Mouse (Mus musculus) small intestine, adult 2 months (tissue): Measurements from ENCODE around the gene Acvr1. TPM values are rescaled to one million over a fixed set of nuclear protein-coding genes. Genes with fewer than 3 reads are reported as not detected.
A peak's percentile ranks its signal among the peaks of the same experiment; 100 is the strongest.

Experiments
- H3K27ac ChIP-seq: fragments of 200-500 bp; 2 replicates; pipeline ENCODE4 v1.5.1; 2012; ENCODE audit warnings: low read depth, low read length, control low read depth, inconsistent platforms; ENCODE audit not compliant: insufficient read depth
- H3K27me3 ChIP-seq: fragments of 200-500 bp; 2 replicates; pipeline ENCODE4 v1.6.1; 2012; ENCODE audit warnings: mild to moderate bottlenecking, moderate library complexity, low read length, inconsistent platforms; ENCODE audit not compliant: control insufficient read depth, insufficient read depth
- H3K36me3 ChIP-seq: fragments of 200-500 bp; 2 replicates; pipeline ENCODE4 v1.6.1; 2012; ENCODE audit warnings: mild to moderate bottlenecking, low read length, control low read depth, inconsistent platforms; ENCODE audit not compliant: control insufficient read depth, insufficient read depth
- H3K4me1 ChIP-seq: fragments of 200-500 bp; 2 replicates; pipeline ENCODE4 v1.6.1; 2012; ENCODE audit warnings: low read length, inconsistent platforms, mixed read lengths; ENCODE audit not compliant: control insufficient read depth, insufficient read depth, insufficient read length
- H3K4me3 ChIP-seq: fragments of 200-500 bp; 2 replicates; pipeline ENCODE4 v1.5.1; 2012; ENCODE audit warnings: low read depth, mild to moderate bottlenecking, control low read depth, inconsistent platforms, low read length, moderate library complexity
- CTCF ChIP-seq: fragments of 200-500 bp; IDR thresholded peaks from 2 replicates; pipeline ENCODE4 v1.5.1; 2012; ENCODE audit warnings: low read depth, mild to moderate bottlenecking, control low read depth, inconsistent platforms, low read length, moderate library complexity, mixed read lengths; ENCODE audit not compliant: insufficient replicate concordance, insufficient read length; ENCODE audit errors: extremely low read depth
- POLR2A ChIP-seq: fragments of 200-500 bp; IDR thresholded peaks from 2 replicates; pipeline ENCODE4 v1.6.1; 2012; ENCODE audit warnings: low read depth, mild to moderate bottlenecking, control low read depth, inconsistent platforms, low read length, moderate library complexity
- WGBS: fragments of 180-500 bp; shearing (Covaris S2); methylation state at CpG from one replicate; pipeline ENCODE4 v1.1.7; 2018; 5-methylcytosine and 5-hydroxymethylcytosine counted together
- polyA plus RNA-seq: library from polyadenylated mRNA; depleted of rRNA; stranded (reverse); fragments of >200 nt; gene quantifications from 2 replicates; pipeline ENCODE4 v1.2.3, GENCODE M21; 2012

The Acvr1 gene
- polyA plus RNA-seq, 1 experiment = 3.1 TPM

GRCm38 (mm10) chr2:58544368-58544767 is 22.6 kb downstream of the Acvr1 start:
- Histone ChIP-seq H3K36me3 (no peaks in the 10 kb centered on the region), H3K27ac (no peak overlapping the region), H3K4me1 (peaks cover 6% of the 10 kb centered on the region), H3K4me3 (no peak overlapping the region), H3K27me3 (no peaks in the 10 kb centered on the region)
- no peak for TF ChIP-seq CTCF
- no peak for TF ChIP-seq POLR2A
- 73% methylated on average over 6 of the region's 6 CpGs for WGBS

GRCm38 (mm10) chr2:58543252-58543651 is 23.7 kb downstream of the Acvr1 start:
- Histone ChIP-seq H3K27me3 (no peaks in the 10 kb centered on the region), H3K27ac (no peak overlapping the region), H3K36me3 (no peaks in the 10 kb centered on the region), H3K4me1 (peaks cover 4% of the 10 kb centered on the region), H3K4me3 (no peak overlapping the region)
- 88% methylated on average over 5 of the region's 5 CpGs for WGBS
- TF ChIP-seq POLR2A = no peak

- no peak overlapping the region for H3K27ac ChIP-seq
- TF ChIP-seq CTCF = no peak
- TF ChIP-seq POLR2A = no peak
- H3K36me3 ChIP-seq = no peaks in the 10 kb centered on the region
- peaks cover 14% of the 10 kb centered on the region for H3K4me1 ChIP-seq
- no peak overlapping the region for H3K4me3 ChIP-seq
- H3K27me3 ChIP-seq = no peaks in the 10 kb centered on the region
- 96% methylated on average over 6 of the region's 6 CpGs for WGBS
These were observed 28.8 kb downstream of the Acvr1 start for GRCm38 (mm10) chr2:58538196-58538595.

GRCm38 (mm10) chr2:58536796-58537195 is 30.2 kb downstream of the Acvr1 start:
- Histone ChIP-seq H3K27me3 (no peaks in the 10 kb centered on the region), H3K27ac (no peak overlapping the region), H3K36me3 (no peaks in the 10 kb centered on the region), H3K4me3 (no peak overlapping the region), H3K4me1 (peaks cover 18% of the 10 kb centered on the region)
- 69% methylated on average over 3 of the region's 3 CpGs for whole genome bisulfite sequencing
- TF ChIP-seq POLR2A (no peak), CTCF (no peak)

- H3K4me1 ChIP-seq = peaks cover 26% of the 10 kb centered on the region
- no peak for TF ChIP-seq CTCF
- no peak for TF ChIP-seq POLR2A
- no peak overlapping the region for H3K4me3 ChIP-seq
- no peaks in the 10 kb centered on the region for H3K27me3 ChIP-seq
- no peaks in the 10 kb centered on the region for H3K36me3 ChIP-seq
- WGBS = 32% methylated on average over 8 of the region's 8 CpGs
- H3K27ac ChIP-seq = peak overlapping the region; percentile 82
These were observed 31.7 kb downstream of the Acvr1 start for GRCm38 (mm10) chr2:58535233-58535632.

GRCm38 (mm10) chr2:58534379-58534778 is 32.6 kb downstream of the Acvr1 start:
- Histone ChIP-seq H3K4me3 (no peak overlapping the region), H3K4me1 (peaks cover 29% of the 10 kb centered on the region), H3K27ac (no peak overlapping the region), H3K27me3 (no peaks in the 10 kb centered on the region), H3K36me3 (no peaks in the 10 kb centered on the region)
- 76% methylated on average over 4 of the region's 4 CpGs for WGBS
- TF ChIP-seq CTCF (no peak), POLR2A (no peak)

GRCm38 (mm10) chr2:58533521-58534001 is 33.4 kb downstream of the Acvr1 start:
- Histone ChIP-seq H3K27me3 (no peaks in the 10 kb centered on the region), H3K36me3 (no peaks in the 10 kb centered on the region), H3K27ac (no peak overlapping the region), H3K4me1 (peaks cover 32% of the 10 kb centered on the region), H3K4me3 (no peak overlapping the region)
- TF ChIP-seq CTCF = no peak
- TF ChIP-seq POLR2A = no peak
- WGBS = 60% methylated on average over 7 of the region's 7 CpGs
